Mouse (Mus musculus) hindbrain, postnatal 0 days (tissue): ENCODE results near the gene Gm21973. TPM values are rescaled to one million over a fixed set of nuclear protein-coding genes. Genes with fewer than 3 reads are reported as not detected.

Experiments
- ATAC-seq: fragments of 200-750 bp; cut with Nextera tagmentation; 2 replicates; pipeline ENCODE4 v1.8.0; 2017; ENCODE audit warnings: mild to moderate bottlenecking, moderate TSS enrichment, moderate library complexity
- DNase-seq: peaks from one replicate; pipeline ENCODE4 v3.0.0-alpha.2; 2015; ENCODE audit warnings: low spot score
- H3K27ac ChIP-seq: fragments of 300-500 bp; sonication (generic); 2 replicates; pipeline ENCODE4 v1.5.1; 2014; ENCODE audit warnings: mild to moderate bottlenecking
- H3K27me3 ChIP-seq: fragments of 300-500 bp; sonication (generic); 2 replicates; pipeline ENCODE4 v1.6.1; 2014; ENCODE audit warnings: low read length, mixed read lengths; ENCODE audit not compliant: insufficient read depth
- H3K36me3 ChIP-seq: fragments of 300-500 bp; sonication (generic); 2 replicates; pipeline ENCODE4 v1.6.1; 2014; ENCODE audit warnings: low read length, mixed read lengths; ENCODE audit not compliant: insufficient read depth
- H3K4me1 ChIP-seq: fragments of 300-500 bp; sonication (generic); 2 replicates; pipeline ENCODE4 v1.6.1; 2014; ENCODE audit warnings: antibody characterized with exemption, low read length, mixed read lengths; ENCODE audit not compliant: insufficient read depth
- H3K4me2 ChIP-seq: fragments of 300-500 bp; sonication (generic); 2 replicates; pipeline ENCODE4 v1.6.1; 2014; ENCODE audit warnings: low read depth, mild to moderate bottlenecking, low read length, moderate library complexity, mixed read lengths
- H3K4me3 ChIP-seq: fragments of 300-500 bp; sonication (generic); 2 replicates; pipeline ENCODE4 v1.5.1; 2014; ENCODE audit warnings: low read length
- H3K9ac ChIP-seq: fragments of 300-500 bp; sonication (generic); replicated peaks from 2 replicates; pipeline ENCODE4 v1.6.1; 2014; ENCODE audit warnings: mild to moderate bottlenecking, low read length, moderate library complexity, mixed read lengths
- H3K9me3 ChIP-seq: fragments of 300-500 bp; sonication (generic); 2 replicates; pipeline ENCODE4 v1.6.1; 2016; ENCODE audit warnings: low read length, mixed read lengths
- CTCF ChIP-seq: IDR thresholded peaks from 2 replicates; pipeline ENCODE4 v1.5.1; 2016; ENCODE audit warnings: antibody characterized with exemption, control low read depth, low read depth
- WGBS: fragments of 180-500 bp; shearing (Covaris S2); extraction: QIAGEN DNeasy Blood & Tissue Kit; methylation state at CpG from one replicate; pipeline ENCODE4 v1.1.7; 2014; 5-methylcytosine and 5-hydroxymethylcytosine counted together
- polyA plus RNA-seq: library from polyadenylated mRNA; unstranded; fragments of >200 nt; fragmentation: Nextera tagmentation; extraction: Ambion mirVana; gene quantifications from 2 replicates; pipeline ENCODE4 v1.2.1, GENCODE M21; 2015
- total RNA-seq: library from RNA; depleted of rRNA; stranded (reverse); fragments of >200 nt; gene quantifications from 2 replicates; pipeline ENCODE4 v1.2.3, GENCODE M21; 2014

Gm21973 gene
- total and polyA plus RNA-seq, 2 experiments from 2014 or later, result not detected

DNA sequence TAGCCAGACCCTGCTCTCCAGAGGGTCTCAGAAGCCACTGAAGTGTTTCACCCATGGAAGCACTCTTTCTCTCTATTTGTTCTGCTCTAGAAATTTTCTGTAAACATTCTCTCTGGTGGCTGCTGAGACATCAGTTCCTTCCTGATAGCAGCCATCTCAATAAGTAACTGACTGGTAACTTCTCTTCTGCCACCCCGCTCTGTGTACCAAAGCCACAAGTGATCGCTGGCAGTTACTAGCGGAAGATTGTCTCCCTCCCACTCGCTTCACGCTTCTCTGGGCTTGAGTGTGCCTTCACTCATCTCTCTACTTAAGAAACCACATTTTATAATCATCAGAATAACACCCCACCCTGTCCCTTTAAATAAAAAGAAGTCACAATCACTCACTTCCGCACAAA is 21.9 kb downstream of the Gm21973 start:
- Histone ChIP-seq H3K27me3 (no peaks in the 10 kb centered on the region), H3K27ac (no peak overlapping the region), H3K4me3 (no peak overlapping the region), H3K4me2 (no peak overlapping the region), H3K9me3 (no peaks in the 10 kb centered on the region), H3K4me1 (no peaks in the 10 kb centered on the region), H3K9ac (no peak overlapping the region), H3K36me3 (no peaks in the 10 kb centered on the region)
- ATAC-seq (no peak), DNase-seq (no peak)
- 91% methylated on average over 6 of the region's 6 CpGs for WGBS
- TF ChIP-seq CTCF, result no peak

GRCm38 (mm10) chr15:10358039-10358948 is 33.1 kb downstream of the Gm21973 start, which contains the start of gene Agxt2:
Gene Agxt2, plus strand, starts transcription at chr15:10358532.
- H3K4me3 ChIP-seq, result no peak within 1 kb of the TSS
- H3K36me3 ChIP-seq, result no peaks in the 10 kb centered on the region
- H3K27ac ChIP-seq, result no peak within 1 kb of the TSS
- no peak for ATAC-seq
- H3K9me3 ChIP-seq, result no peaks in the 10 kb centered on the region
- no peaks in the 10 kb centered on the region for H3K27me3 ChIP-seq
- 78% methylated on average over 9 of the region's 9 CpGs for WGBS
- H3K4me1 ChIP-seq, result no peaks in the 10 kb centered on the region
- no peak within 1 kb of the TSS for H3K4me2 ChIP-seq
- TF ChIP-seq CTCF, result no peak
- DNase-seq, result no peak
- no peak within 1 kb of the TSS for H3K9ac ChIP-seq

GRCm38 (mm10) chr15:10366331-10366730 is 41.2 kb downstream of the Gm21973 start:
- H3K9me3 ChIP-seq, result no peaks in the 10 kb centered on the region
- H3K36me3 ChIP-seq, result no peaks in the 10 kb centered on the region
- ATAC-seq (no peak), DNase-seq (no peak)
- H3K27me3 ChIP-seq, result no peaks in the 10 kb centered on the region
- no peak overlapping the region for H3K4me3 ChIP-seq
- no peak overlapping the region for H3K9ac ChIP-seq
- 95% methylated on average over 2 of the region's 2 CpGs for WGBS
- H3K4me2 ChIP-seq, result no peak overlapping the region
- no peak overlapping the region for H3K27ac ChIP-seq
- no peaks in the 10 kb centered on the region for H3K4me1 ChIP-seq
- TF ChIP-seq CTCF, result no peak

DNA sequence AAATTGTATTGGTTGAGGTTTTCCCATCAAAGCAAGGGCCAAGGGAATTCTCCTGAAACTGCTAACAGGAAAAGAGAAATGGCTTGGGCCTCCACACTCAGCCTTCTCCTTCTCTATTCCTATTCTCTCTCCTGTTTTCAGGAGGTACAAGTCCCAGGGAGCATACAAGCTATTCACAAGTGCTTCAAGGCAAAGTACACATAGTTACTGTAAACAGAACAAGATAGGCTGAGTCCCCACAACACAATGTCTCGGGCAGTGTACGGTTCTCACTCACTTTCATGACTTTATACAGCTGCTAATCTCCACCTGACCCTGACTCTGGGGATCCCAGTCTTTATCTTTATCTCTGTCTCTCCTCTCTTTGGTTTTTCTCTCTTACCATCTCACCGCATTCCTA is 50.2 kb downstream of the Gm21973 start:
- Histone ChIP-seq H3K27me3 (no peaks in the 10 kb centered on the region), H3K4me3 (no peak overlapping the region), H3K4me2 (no peak overlapping the region), H3K9ac (no peak overlapping the region), H3K27ac (no peak overlapping the region), H3K36me3 (no peaks in the 10 kb centered on the region), H3K9me3 (no peaks in the 10 kb centered on the region), H3K4me1 (no peaks in the 10 kb centered on the region)
- ATAC-seq, result no peak
- TF ChIP-seq CTCF, result no peak
- no peak for DNase-seq
- 87% methylated on average over 3 of the region's 3 CpGs for WGBS

DNA sequence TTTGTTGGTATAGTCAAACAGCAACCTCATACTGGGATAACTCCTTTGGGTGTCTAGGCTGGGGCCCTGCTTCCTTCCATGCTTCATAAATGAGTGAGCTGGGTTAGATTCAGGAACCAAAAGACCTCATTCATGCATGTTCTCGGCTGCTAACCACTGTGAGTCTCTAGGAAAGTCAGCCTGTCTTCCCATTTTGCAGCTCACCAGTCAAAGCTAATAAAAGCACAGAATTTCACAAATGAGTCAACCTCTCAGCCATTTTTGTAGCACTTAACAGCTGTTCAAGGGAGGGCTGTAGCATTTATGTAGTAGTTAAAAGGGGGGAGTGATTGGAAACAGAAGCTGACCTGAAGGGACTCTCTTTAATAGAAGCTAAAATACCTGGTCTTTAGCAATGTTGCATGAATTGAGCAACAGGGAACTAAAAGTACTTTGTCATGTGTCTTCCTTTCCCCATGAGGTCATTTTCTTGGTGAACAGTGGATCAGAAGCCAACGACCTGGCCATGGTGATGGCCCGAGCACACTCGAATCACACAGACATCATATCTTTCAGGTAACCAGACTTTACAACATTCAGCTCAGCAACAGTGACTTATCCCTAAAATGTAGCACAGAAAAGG is 53.3 kb downstream of the Gm21973 start:
- H3K9me3 ChIP-seq, result no peaks in the 10 kb centered on the region
- H3K27ac ChIP-seq, result no peak overlapping the region
- DNase-seq (no peak), ATAC-seq (no peak)
- no peak overlapping the region for H3K4me3 ChIP-seq
- no peaks in the 10 kb centered on the region for H3K27me3 ChIP-seq
- WGBS, result 90% methylated on average over 4 of the region's 4 CpGs
- H3K4me1 ChIP-seq, result no peaks in the 10 kb centered on the region
- H3K4me2 ChIP-seq, result no peak overlapping the region
- no peaks in the 10 kb centered on the region for H3K36me3 ChIP-seq
- TF ChIP-seq CTCF, result no peak
- no peak overlapping the region for H3K9ac ChIP-seq

DNA sequence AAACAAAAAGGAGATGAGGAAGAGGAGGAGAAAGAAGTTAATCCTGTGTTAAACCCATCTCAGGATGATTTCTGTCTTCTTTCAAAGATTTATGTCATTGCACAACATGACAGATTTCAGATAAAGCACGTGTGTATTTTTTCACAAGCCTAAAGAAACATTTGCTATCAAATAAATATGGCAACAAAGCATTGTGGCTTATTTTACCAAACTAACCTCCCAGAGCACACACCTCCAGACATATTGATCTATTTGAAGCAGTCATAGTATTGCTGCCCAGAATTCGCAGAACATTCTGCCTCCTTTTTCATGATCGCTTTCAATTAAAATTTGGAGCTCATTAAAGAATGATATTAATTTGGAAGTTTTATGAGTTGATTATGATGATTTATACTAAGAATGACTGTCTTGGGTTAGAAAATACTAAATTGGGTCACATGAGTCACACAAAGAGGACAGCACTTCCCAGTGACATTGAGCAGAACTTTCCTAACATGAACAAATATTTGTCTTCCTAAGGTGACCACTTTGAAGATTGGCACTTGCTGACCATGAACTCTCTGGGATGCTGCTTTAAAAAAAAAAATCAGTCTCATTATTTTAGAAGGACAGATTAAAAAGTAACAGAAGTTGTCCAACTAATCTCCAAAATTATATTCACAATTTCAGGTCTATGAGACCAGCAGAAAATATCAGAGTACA is 54.7 kb downstream of the Gm21973 start:
- no peaks in the 10 kb centered on the region for H3K27me3 ChIP-seq
- H3K4me3 ChIP-seq, result no peak overlapping the region
- DNase-seq, result no peak
- no peaks in the 10 kb centered on the region for H3K4me1 ChIP-seq
- ATAC-seq, result no peak
- no peak for TF ChIP-seq CTCF
- no peak overlapping the region for H3K9ac ChIP-seq
- H3K36me3 ChIP-seq, result no peaks in the 10 kb centered on the region
- no peak overlapping the region for H3K27ac ChIP-seq
- H3K4me2 ChIP-seq, result no peak overlapping the region
- 93% methylated on average over 3 of the region's 3 CpGs for WGBS
- no peaks in the 10 kb centered on the region for H3K9me3 ChIP-seq
